Mouse (Mus musculus): ENCODE results near the gene Lgals2.

DNA sequence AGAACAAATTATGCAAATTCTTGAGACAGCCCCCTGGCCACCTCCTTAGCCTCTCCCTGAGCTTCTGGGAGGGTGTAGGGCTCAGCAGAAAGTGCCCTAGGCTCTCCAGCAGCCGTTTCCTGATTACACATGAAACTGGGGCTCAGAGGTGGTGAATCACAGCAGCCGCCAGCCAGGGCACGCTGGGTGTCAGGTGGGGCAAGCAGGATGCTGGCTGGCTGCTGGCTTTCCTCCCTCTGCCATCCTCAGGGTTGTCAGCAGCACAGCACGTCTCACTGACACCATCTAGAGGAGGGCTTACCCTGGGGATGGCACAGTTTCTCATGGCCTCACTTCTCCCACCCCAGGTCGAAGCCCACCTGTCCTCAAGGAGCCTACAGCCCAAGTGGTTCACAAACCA lies 27.0 kb downstream of the Lgals2 start:
- no peak for TF ChIP-seq CTCF (IDR thresholded peaks at IDR 0.05; ENCODE audit: low read depth)
- TF ChIP-seq EP300 (IDR thresholded peaks at IDR 0.05; ENCODE audit: low read depth) = no peak

All from heart, postnatal 0 days (tissue).